Mouse (Mus musculus): ENCODE measurements around the gene Foxa3.
A peak's percentile ranks its signal among the peaks of the same experiment; 100 is the strongest.
"Not testable (repeated sequence)": the region's sequence is repeated elsewhere in the genome, so short reads cannot be mapped to it uniquely, and the experiment has no call there.

Foxa3 gene

GRCm38 (mm10) chr7:19023357-19023814, at the start of gene Foxa3:
Gene Foxa3, minus strand, starts transcription at chr7:19023538.
- peak; percentile 70 for DNase-seq (ENCODE audit: low read depth, low spot score)

GRCm38 (mm10) chr7:19071024-19071423, 47.7 kb upstream of the Foxa3 start:
- DNase-seq (ENCODE audit: low read depth, low spot score): not testable (repeated sequence)

GRCm38 (mm10) chr7:19069500-19069899, 46.2 kb upstream of the Foxa3 start:
- DNase-seq (ENCODE audit: low read depth, low spot score): peak; percentile 73

- DNase-seq (ENCODE audit: low read depth, low spot score): peak; percentile 84
These were observed 45.4 kb upstream of the Foxa3 start for GRCm38 (mm10) chr7:19068707-19069106.

GRCm38 (mm10) chr7:19067935-19068334, 44.6 kb upstream of the Foxa3 start:
- DNase-seq (ENCODE audit: low read depth, low spot score): no peak

- DNase-seq (ENCODE audit: low read depth, low spot score): peak; percentile 48
These were observed 43.7 kb upstream of the Foxa3 start for GRCm38 (mm10) chr7:19067063-19067462.

- no peak for DNase-seq (ENCODE audit: low read depth, low spot score)
These were observed 42.6 kb upstream of the Foxa3 start for GRCm38 (mm10) chr7:19065896-19066295.

- no peak for DNase-seq (ENCODE audit: low read depth, low spot score)
These were observed 34.1 kb upstream of the Foxa3 start for GRCm38 (mm10) chr7:19057405-19057804.

- DNase-seq (ENCODE audit: low read depth, low spot score): no peak
These were observed 31.8 kb upstream of the Foxa3 start for GRCm38 (mm10) chr7:19055108-19055507.

GRCm38 (mm10) chr7:19054777-19055076, 31.4 kb upstream of the Foxa3 start:
- DNase-seq (ENCODE audit: low read depth, low spot score): no peak

- DNase-seq (ENCODE audit: low read depth, low spot score): no peak
These were observed 30.9 kb upstream of the Foxa3 start, which contains the start of gene Rsph6a for GRCm38 (mm10) chr7:19054047-19054776. Gene Rsph6a, plus strand, starts transcription at chr7:19054690.

GRCm38 (mm10) chr7:19053136-19053532, 29.8 kb upstream of the Foxa3 start:
- DNase-seq (ENCODE audit: low read depth, low spot score): no peak

- DNase-seq (ENCODE audit: low read depth, low spot score): no peak
These were observed 29.2 kb upstream of the Foxa3 start for GRCm38 (mm10) chr7:19052345-19053135.

- no peak for DNase-seq (ENCODE audit: low read depth, low spot score)
These were observed 27.8 kb upstream of the Foxa3 start for GRCm38 (mm10) chr7:19051161-19051560.

- DNase-seq (ENCODE audit: low read depth, low spot score): no peak
These were observed 26.8 kb upstream of the Foxa3 start for GRCm38 (mm10) chr7:19050172-19050571.

GRCm38 (mm10) chr7:19049252-19049651, 25.9 kb upstream of the Foxa3 start:
- no peak for DNase-seq (ENCODE audit: low read depth, low spot score)

GRCm38 (mm10) chr7:19048006-19048527, 24.7 kb upstream of the Foxa3 start:
- no peak for DNase-seq (ENCODE audit: low read depth, low spot score)

GRCm38 (mm10) chr7:19046286-19047069, 23.1 kb upstream of the Foxa3 start:
- DNase-seq (ENCODE audit: low read depth, low spot score): no peak

- DNase-seq (ENCODE audit: low read depth, low spot score): no peak
These were observed 21.3 kb upstream of the Foxa3 start for GRCm38 (mm10) chr7:19044616-19045015.

GRCm38 (mm10) chr7:19031641-19032040, 8.3 kb upstream of the Foxa3 start:
- DNase-seq (ENCODE audit: low read depth, low spot score): no peak

GRCm38 (mm10) chr7:19029084-19029653, 5.8 kb upstream of the Foxa3 start:
- peak; percentile 76 for DNase-seq (ENCODE audit: low read depth, low spot score)

All from A20 (cell line).